In the genomic region with DNA sequence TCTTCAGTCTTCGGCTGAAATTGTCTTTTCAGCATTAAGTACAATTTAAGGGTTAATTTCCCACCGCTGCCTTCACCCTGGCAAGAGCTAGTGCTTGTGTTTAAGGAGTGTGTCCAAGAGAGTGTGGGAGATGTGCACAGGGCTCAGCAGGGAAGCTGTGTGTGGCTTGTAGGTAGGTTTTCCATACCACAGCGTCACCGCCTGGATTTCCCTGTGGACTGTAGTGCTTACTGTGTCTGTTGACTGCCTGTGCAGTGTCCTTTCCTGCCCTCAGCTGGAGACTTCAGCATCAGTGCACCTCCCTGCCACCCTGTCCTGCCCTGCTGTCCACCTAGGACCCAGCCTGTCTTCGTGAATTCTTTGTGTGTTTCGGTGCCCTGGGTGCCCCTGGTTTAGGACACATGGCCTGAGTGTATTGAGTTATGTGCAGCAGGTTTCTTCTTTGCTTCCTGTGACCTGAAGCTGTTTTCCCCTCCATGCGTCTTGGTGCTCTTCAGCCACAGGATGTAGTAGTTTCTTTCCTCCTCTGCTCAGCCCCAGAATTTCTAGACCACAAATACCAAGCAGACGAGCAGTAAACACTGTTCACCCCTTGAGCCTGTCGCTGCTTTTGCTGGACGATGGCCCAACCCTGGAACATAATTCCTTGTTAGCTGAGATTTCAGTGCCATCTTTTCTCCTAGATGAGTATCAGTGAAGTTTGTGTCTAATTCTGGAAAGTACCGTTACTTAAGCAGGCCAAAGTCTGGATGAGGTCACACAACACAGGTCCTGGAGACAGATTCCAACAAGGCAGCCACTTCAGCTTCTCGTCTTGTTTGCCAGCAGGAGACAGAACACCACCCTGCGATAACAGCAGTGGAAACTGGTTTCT, we compare ENCODE assay signal across 9 mouse cellular contexts.
DNase-seq lines count a peak whose midpoint lies in the region; ATAC-seq lines count a peak whose summit lies in the region.
"Had no signal": no experiment of that assay in that cellular context is flagged by ENCODE, and none has a peak within 500 bp of the region (broad histone marks: within the 10 kb centered on the region; RNA-seq: fewer than 3 reads in every experiment).

No protein-coding gene starts in this region.

- peaks cover 6% of the 10 kb centered on the region for H3K36me3 ChIP-seq in limb, embryonic 13.5 days
- H3K36me3 ChIP-seq in forebrain, embryonic 16.5 days (ENCODE audit: control insufficient read depth, insufficient read depth) = no peaks in the 10 kb centered on the region

- no peak overlapping the region for H3K4me2 ChIP-seq in limb, embryonic 13.5 days (replicated peaks)
- H3K4me2 ChIP-seq in forebrain, embryonic 16.5 days (ENCODE audit: low read length) = no peak overlapping the region

- intact Hi-C loops in left cerebral cortex, postnatal 4 days (cut with DNase I) = no loop called here

- H3K27ac ChIP-seq in limb, embryonic 13.5 days = peak overlapping the region; percentile 63; the same call in 1 of the 2 replicates
- H3K27ac ChIP-seq in forebrain, embryonic 16.5 days (ENCODE audit: low read length) = no peak overlapping the region

- no peak overlapping the region for H3K4me3 ChIP-seq in limb, embryonic 13.5 days
- no peak overlapping the region for H3K4me3 ChIP-seq in forebrain, embryonic 16.5 days (replicated peaks; ENCODE audit: low read length)

- ATAC-seq in limb, embryonic 13.5 days (ENCODE audit: low FRiP score, low read depth) = no peak
- no peak for ATAC-seq in forebrain, embryonic 16.5 days

- H3K4me1 ChIP-seq in limb, embryonic 13.5 days = peaks cover 93% of the 10 kb centered on the region
- peaks cover 75% of the 10 kb centered on the region for H3K4me1 ChIP-seq in forebrain, embryonic 16.5 days (replicated peaks; ENCODE audit: control insufficient read depth, insufficient read depth, low read length)

- H3K27me3 ChIP-seq in limb, embryonic 13.5 days = no peaks in the 10 kb centered on the region
- H3K27me3 ChIP-seq in forebrain, embryonic 16.5 days (replicated peaks; ENCODE audit: control insufficient read depth, insufficient read depth, low read length) = no peaks in the 10 kb centered on the region

- no peaks in the 10 kb centered on the region for H3K9me3 ChIP-seq in limb, embryonic 13.5 days
- no peaks in the 10 kb centered on the region for H3K9me3 ChIP-seq in forebrain, embryonic 16.5 days (ENCODE audit: control insufficient read depth, low read length)

- 73% methylated on average over 13 of the region's 13 CpGs for WGBS in limb, embryonic 13.5 days
- WGBS in forebrain, embryonic 16.5 days = 62% methylated on average over 13 of the region's 13 CpGs

- no peak overlapping the region for H3K9ac ChIP-seq in limb, embryonic 13.5 days
- H3K9ac ChIP-seq in forebrain, embryonic 16.5 days (replicated peaks; ENCODE audit: low read depth, low read length) = no peak overlapping the region

- peak; percentile 27 to 76 for DNase-seq in adrenal gland, adult (ENCODE audit: inconsistent age in 2 of 2, low spot score in 1 of 2)
- DNase-seq in adrenal gland, adult 2 months = no peak
- DNase-seq in left cerebral cortex, postnatal 4 days = peak; percentile 1
- no peak for DNase-seq in left cerebral cortex, adult 8-10 months (ENCODE audit: low spot score in 2 of 2)
- peak; percentile 48 for DNase-seq in T-cell, adult 2 months (ENCODE audit: low spot score)
- DNase-seq in layer of hippocampus, adult 9-11 months = no peak
- DNase-seq: liver had no signal

Comparison
In these comparisons a context has a peak if more than half of its experiments do, and no peak if none do; other contexts are left out.
1. DNase-seq: peak in adrenal gland, adult (2 of 2), left cerebral cortex, postnatal 4 days (single experiment) and T-cell, adult 2 months (single experiment); none in adrenal gland, adult 2 months (single experiment), left cerebral cortex, adult 8-10 months (0 of 2) and layer of hippocampus, adult 9-11 months (single experiment).